Mouse (Mus musculus): Measurements from ENCODE around the gene Pate2.

DNA sequence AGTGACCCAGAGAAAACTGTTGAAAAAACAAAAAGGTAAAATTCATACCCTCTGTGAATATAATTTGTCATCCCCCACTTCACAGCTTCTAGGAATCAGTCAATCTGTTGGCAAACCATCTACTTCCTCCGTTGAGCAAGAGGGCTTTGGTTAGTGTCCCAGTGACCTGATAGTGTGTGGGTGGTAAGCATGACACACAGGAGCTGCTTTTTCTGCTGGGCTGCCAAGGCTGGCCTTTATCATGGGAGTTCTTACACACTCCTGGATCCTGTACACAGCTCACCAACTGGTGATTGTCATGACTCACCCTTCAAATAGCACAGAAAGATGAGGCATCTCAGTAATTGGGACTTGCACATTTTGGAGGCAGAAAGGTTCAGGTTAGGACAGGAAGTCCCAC is 116.9 kb downstream of the Pate2 start, which contains the start of gene Pate1:
- TF ChIP-seq TAL1 (IDR thresholded peaks at IDR 0.05; ENCODE audit: low read length) = no peak
- no peak for TF ChIP-seq GATA1 (IDR thresholded peaks at IDR 0.05; ENCODE audit: low read length)
